Mouse (Mus musculus): ENCODE results near the gene Klf3. TPM values are rescaled to one million over a fixed set of nuclear protein-coding genes. Genes with fewer than 3 reads are reported as not detected.

Gene Klf3
- total and polyA plus RNA-seq, 3 experiments, result 34.3 to 46.6 (median 41.4) TPM

DNA sequence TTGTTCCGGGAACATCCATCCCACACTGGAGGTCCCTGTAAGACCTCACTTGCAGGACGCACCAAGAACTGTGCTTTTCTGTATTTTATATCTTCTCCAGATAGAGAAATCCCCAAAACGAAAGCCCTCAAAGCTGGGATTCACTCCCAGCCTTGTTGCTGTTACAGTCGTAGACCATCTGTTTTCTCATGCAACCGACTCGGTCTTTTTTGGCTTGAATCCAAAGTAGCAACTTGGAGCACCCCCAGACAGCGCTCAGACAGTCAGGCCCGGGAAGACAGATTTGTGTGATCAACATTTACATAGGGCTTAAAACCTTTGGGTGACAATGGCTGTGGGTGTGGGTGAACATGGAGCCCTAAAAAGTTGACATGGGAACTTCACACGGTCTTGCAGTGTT lies 59.1 kb downstream of the Klf3 start:
- H3K27me3 ChIP-seq (ENCODE audit: control insufficient read depth, insufficient read depth, low read length), result no peaks in the 10 kb centered on the region
- DNase-seq, result peak in 1 of 2 experiments; percentile 55
- H3K36me3 ChIP-seq (ENCODE audit: control insufficient read depth, insufficient read depth, low read length), result no peaks in the 10 kb centered on the region
- peak overlapping the region; percentile 74 for H3K27ac ChIP-seq
- H3K79me2 ChIP-seq (replicated peaks; ENCODE audit: control insufficient read depth, insufficient read depth, low read length), result no peaks in the 10 kb centered on the region
- TF ChIP-seq EP300 (IDR thresholded peaks at IDR 0.05; ENCODE audit: insufficient read depth, low read depth, low read length) (no peak), POLR2A (IDR thresholded peaks at IDR 0.05; ENCODE audit: insufficient read depth, low read depth, low read length) (no peak), CTCF (IDR thresholded peaks at IDR 0.05) (no peak)
- peaks cover 20% of the 10 kb centered on the region for H3K4me1 ChIP-seq (ENCODE audit: control insufficient read depth, insufficient read depth, low read length)
- no peak overlapping the region for H3K9ac ChIP-seq (ENCODE audit: low read depth, low read length)
- H3K4me3 ChIP-seq, result no peak overlapping the region
- intact Hi-C loops (cut with DNase I), result no loop called here
- WGBS, result 46% methylated on average over 9 of the region's 9 CpGs

DNA sequence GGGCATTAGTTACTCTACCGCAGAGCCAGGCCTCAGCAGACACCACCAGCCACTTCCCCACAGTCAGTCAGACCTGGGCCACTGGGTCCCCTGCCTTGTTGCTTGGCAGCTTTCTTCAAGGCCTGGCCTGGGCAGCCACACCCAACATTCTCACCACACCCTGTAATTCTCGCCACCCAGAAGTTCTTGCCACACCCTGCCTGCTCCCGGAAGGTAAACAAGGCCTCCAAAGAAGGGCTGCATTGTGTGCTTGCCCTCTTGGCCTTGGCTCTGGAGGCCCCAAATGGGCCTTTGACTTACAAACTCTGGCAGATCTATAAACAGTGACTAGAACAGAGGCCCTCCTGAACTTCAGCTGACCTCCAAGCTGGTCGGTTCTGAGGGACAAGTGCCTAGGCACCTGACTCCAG lies 61.5 kb downstream of the Klf3 start:
- peak overlapping the region; percentile 64 for H3K27ac ChIP-seq
- H3K4me1 ChIP-seq (ENCODE audit: control insufficient read depth, insufficient read depth, low read length), result peaks cover 20% of the 10 kb centered on the region
- WGBS, result 42% methylated on average over 4 of the region's 4 CpGs
- TF ChIP-seq POLR2A (IDR thresholded peaks at IDR 0.05; ENCODE audit: insufficient read depth, low read depth, low read length) (no peak), EP300 (IDR thresholded peaks at IDR 0.05; ENCODE audit: insufficient read depth, low read depth, low read length) (peak; percentile 89; the same call in 1 of the 2 replicates), CTCF (IDR thresholded peaks at IDR 0.05) (no peak)
- intact Hi-C loops (cut with DNase I), result no loop called here
- no peaks in the 10 kb centered on the region for H3K79me2 ChIP-seq (replicated peaks; ENCODE audit: control insufficient read depth, insufficient read depth, low read length)
- no peaks in the 10 kb centered on the region for H3K36me3 ChIP-seq (ENCODE audit: control insufficient read depth, insufficient read depth, low read length)
- DNase-seq, result peak; percentile 46 to 74
- H3K27me3 ChIP-seq (ENCODE audit: control insufficient read depth, insufficient read depth, low read length), result no peaks in the 10 kb centered on the region
- H3K4me3 ChIP-seq, result no peak overlapping the region
- no peak overlapping the region for H3K9ac ChIP-seq (ENCODE audit: low read depth, low read length)

DNA sequence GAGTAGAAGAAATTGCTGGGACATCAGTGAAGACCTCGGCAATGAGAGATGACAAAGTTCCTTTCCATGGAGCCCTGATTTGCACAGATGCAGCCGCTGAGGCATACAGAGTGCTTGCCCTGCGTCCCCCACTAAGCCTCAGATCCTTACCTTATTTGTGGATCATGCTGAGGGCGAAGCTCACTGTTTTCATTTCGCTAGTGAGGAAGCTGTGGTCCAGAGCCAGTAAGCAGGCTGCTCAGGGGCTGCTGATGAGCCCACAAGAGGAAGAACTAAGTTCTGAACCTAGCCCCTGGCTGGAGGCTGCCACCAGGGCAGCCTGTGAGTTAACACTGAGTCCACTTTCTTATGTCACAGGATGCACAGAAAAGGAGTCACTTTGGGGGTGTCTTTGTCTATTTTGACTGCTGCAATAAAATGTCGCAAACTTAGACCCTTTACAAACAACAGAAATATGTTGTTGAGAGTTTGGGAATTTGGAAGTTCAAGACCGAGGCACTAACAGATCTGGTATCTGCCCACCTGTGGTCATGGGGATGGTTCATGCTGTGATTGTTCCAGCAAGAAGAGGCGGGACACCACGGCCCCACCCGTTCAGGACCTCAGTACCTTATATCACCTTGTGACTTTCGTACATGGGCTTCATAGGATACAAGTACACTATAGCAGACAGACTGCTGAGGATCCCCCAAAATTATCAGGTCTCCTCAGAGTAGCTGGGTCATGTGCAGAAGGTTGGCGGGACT lies 62.2 kb downstream of the Klf3 start:
- Histone ChIP-seq H3K4me1 (ENCODE audit: control insufficient read depth, insufficient read depth, low read length) (peaks cover 20% of the 10 kb centered on the region), H3K27me3 (ENCODE audit: control insufficient read depth, insufficient read depth, low read length) (no peaks in the 10 kb centered on the region), H3K36me3 (ENCODE audit: control insufficient read depth, insufficient read depth, low read length) (no peaks in the 10 kb centered on the region), H3K9ac (ENCODE audit: low read depth, low read length) (no peak overlapping the region), H3K4me3 (no peak overlapping the region), H3K79me2 (replicated peaks; ENCODE audit: control insufficient read depth, insufficient read depth, low read length) (no peaks in the 10 kb centered on the region), H3K27ac (peak overlapping the region; percentile 64)
- intact Hi-C loops (cut with DNase I), result no loop called here
- DNase-seq, result no peak
- TF ChIP-seq POLR2A (IDR thresholded peaks at IDR 0.05; ENCODE audit: insufficient read depth, low read depth, low read length), result no peak
- TF ChIP-seq CTCF (IDR thresholded peaks at IDR 0.05), result no peak
- 85% methylated on average over 12 of the region's 12 CpGs for WGBS

DNA sequence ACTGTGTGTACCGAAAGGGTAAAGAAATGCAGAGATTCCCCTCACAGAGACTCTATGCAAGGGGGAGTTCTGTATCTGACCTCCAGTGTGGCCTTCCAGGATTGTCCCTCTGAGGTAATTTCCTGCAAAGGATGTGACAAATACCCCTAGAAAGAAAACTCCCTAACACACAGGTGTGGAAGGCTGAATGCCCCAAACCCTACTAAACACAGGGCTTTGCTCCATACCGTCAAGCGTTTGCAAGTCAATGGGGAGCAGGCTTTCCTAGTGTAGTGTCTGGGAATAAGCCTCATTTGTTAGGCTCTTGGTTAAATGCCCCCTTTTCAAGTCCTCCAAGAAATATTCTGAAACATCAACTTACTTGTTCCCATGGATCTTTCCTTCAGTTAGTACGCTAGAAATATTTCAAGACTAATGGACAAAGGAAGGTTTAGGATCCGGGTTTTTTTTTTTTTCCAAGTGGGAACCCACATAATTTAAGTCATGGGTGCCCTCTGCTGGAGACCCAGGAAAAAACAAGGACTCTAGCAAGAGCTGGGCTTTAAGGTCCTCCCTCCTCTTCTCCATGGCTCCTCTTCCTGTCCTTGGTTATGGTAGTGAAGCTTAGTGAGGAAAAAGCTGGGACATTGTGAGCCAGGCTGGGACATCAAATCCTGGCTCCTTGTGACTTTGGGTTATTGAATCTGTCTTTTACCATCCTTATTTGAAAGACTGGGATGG lies 63.3 kb downstream of the Klf3 start:
- TF ChIP-seq CTCF (IDR thresholded peaks at IDR 0.05) (peak; percentile 87), POLR2A (IDR thresholded peaks at IDR 0.05; ENCODE audit: insufficient read depth, low read depth, low read length) (no peak), EP300 (IDR thresholded peaks at IDR 0.05; ENCODE audit: insufficient read depth, low read depth, low read length) (no peak)
- Histone ChIP-seq H3K9ac (ENCODE audit: low read depth, low read length) (no peak overlapping the region), H3K36me3 (ENCODE audit: control insufficient read depth, insufficient read depth, low read length) (no peaks in the 10 kb centered on the region), H3K4me1 (ENCODE audit: control insufficient read depth, insufficient read depth, low read length) (peaks cover 15% of the 10 kb centered on the region), H3K79me2 (replicated peaks; ENCODE audit: control insufficient read depth, insufficient read depth, low read length) (no peaks in the 10 kb centered on the region), H3K27me3 (ENCODE audit: control insufficient read depth, insufficient read depth, low read length) (no peaks in the 10 kb centered on the region), H3K4me3 (no peak overlapping the region), H3K27ac (no peak overlapping the region; the same call in 1 of the 2 replicates)
- 40% methylated on average over 5 of the region's 5 CpGs for WGBS
- intact Hi-C loops (cut with DNase I), result loop anchor here (1.0 to 2.0 kb wide), 4 partner anchors 52 to 577 kb away; no protein-coding TSS in a partner anchor
- peak; percentile 82 to 84 for DNase-seq

DNA sequence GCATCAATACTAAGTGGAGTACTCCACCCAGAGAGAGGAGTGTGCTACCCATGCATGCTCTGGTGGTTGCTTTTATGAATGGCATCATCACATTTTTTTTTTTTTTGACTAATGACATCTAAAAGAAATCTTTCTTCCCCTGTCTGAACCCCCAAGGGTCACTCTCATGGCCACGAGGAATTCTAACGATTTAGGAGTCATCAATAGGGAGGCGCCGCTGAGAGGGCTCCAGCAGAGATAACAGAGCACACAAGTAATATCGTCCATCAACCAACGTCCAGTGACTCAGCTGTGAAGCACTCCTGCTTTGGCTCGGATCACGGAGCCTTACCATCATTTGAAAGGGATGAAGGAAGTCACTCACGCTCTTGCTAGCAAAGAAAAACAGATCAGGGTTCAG lies 63.9 kb downstream of the Klf3 start:
- intact Hi-C loops (cut with DNase I), result loop anchor here (2.0 kb wide), 2 partner anchors 52 to 362 kb away; no protein-coding TSS in a partner anchor
- Histone ChIP-seq H3K4me3 (no peak overlapping the region), H3K79me2 (replicated peaks; ENCODE audit: control insufficient read depth, insufficient read depth, low read length) (no peaks in the 10 kb centered on the region), H3K36me3 (ENCODE audit: control insufficient read depth, insufficient read depth, low read length) (no peaks in the 10 kb centered on the region), H3K27ac (no peak overlapping the region), H3K27me3 (ENCODE audit: control insufficient read depth, insufficient read depth, low read length) (no peaks in the 10 kb centered on the region), H3K4me1 (ENCODE audit: control insufficient read depth, insufficient read depth, low read length) (peaks cover 10% of the 10 kb centered on the region), H3K9ac (ENCODE audit: low read depth, low read length) (no peak overlapping the region)
- DNase-seq, result no peak
- 42% methylated on average over 9 of the region's 9 CpGs for WGBS
- TF ChIP-seq POLR2A (IDR thresholded peaks at IDR 0.05; ENCODE audit: insufficient read depth, low read depth, low read length), result no peak
- TF ChIP-seq CTCF (IDR thresholded peaks at IDR 0.05), result no peak
- TF ChIP-seq EP300 (IDR thresholded peaks at IDR 0.05; ENCODE audit: insufficient read depth, low read depth, low read length), result no peak

DNA sequence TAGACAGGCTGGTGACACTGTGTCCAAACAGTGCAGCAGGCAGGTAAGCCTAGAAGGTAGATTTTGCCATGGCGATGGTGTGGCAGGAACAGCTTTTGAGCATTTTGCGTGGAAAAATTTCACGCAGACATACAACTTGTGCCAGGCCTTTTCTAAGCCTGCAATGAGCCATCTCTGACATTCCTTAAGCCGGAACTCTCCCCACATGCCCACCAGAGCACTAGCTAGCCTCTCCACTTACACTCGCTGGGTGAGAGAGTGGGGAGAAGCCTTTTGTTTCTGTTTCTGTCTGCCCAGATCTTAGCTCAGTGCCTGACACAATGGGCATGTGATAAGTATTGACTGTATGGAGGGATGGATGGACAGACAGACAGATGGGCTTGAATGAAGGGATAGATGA lies 64.4 kb downstream of the Klf3 start:
- Histone ChIP-seq H3K4me3 (no peak overlapping the region), H3K27me3 (ENCODE audit: control insufficient read depth, insufficient read depth, low read length) (no peaks in the 10 kb centered on the region), H3K79me2 (replicated peaks; ENCODE audit: control insufficient read depth, insufficient read depth, low read length) (no peaks in the 10 kb centered on the region), H3K9ac (ENCODE audit: low read depth, low read length) (no peak overlapping the region), H3K4me1 (ENCODE audit: control insufficient read depth, insufficient read depth, low read length) (peaks cover 10% of the 10 kb centered on the region), H3K27ac (no peak overlapping the region), H3K36me3 (ENCODE audit: control insufficient read depth, insufficient read depth, low read length) (no peaks in the 10 kb centered on the region)
- TF ChIP-seq POLR2A (IDR thresholded peaks at IDR 0.05; ENCODE audit: insufficient read depth, low read depth, low read length) (no peak), CTCF (IDR thresholded peaks at IDR 0.05) (no peak), EP300 (IDR thresholded peaks at IDR 0.05; ENCODE audit: insufficient read depth, low read depth, low read length) (no peak)
- intact Hi-C loops (cut with DNase I), result loop anchor here (2.0 kb wide), 2 partner anchors 53 to 363 kb away; no protein-coding TSS in a partner anchor
- DNase-seq, result no peak
- WGBS, result 86% methylated on average over 5 of the region's 5 CpGs
